Mouse (Mus musculus): ENCODE results near the gene Gm45062.

The Gm45062 gene

GRCm38 (mm10) chr6:8617369-8617768 is 358.1 kb downstream of the Gm45062 start:
- in situ Hi-C loops (cut with MboI): no loop called here

GRCm38 (mm10) chr6:8619582-8620350 is 360.5 kb downstream of the Gm45062 start:
- in situ Hi-C loops (cut with MboI): no loop called here

GRCm38 (mm10) chr6:8623045-8623444 is 363.8 kb downstream of the Gm45062 start:
- in situ Hi-C loops (cut with MboI): no loop called here

- in situ Hi-C loops (cut with MboI): no loop called here
These were observed 369.0 kb downstream of the Gm45062 start for GRCm38 (mm10) chr6:8628226-8628625.

- in situ Hi-C loops (cut with MboI): no loop called here
These were observed 369.5 kb downstream of the Gm45062 start for GRCm38 (mm10) chr6:8628715-8629267.

- in situ Hi-C loops (cut with MboI): no loop called here
These were observed 371.3 kb downstream of the Gm45062 start for GRCm38 (mm10) chr6:8630531-8630930.

- in situ Hi-C loops (cut with MboI): no loop called here
These were observed 372.1 kb downstream of the Gm45062 start for GRCm38 (mm10) chr6:8631362-8631761.

GRCm38 (mm10) chr6:8631986-8632632 is 372.9 kb downstream of the Gm45062 start:
- in situ Hi-C loops (cut with MboI): no loop called here

GRCm38 (mm10) chr6:8632701-8633100 is 373.5 kb downstream of the Gm45062 start:
- in situ Hi-C loops (cut with MboI): no loop called here

GRCm38 (mm10) chr6:8638122-8638521 is 378.9 kb downstream of the Gm45062 start:
- in situ Hi-C loops (cut with MboI): no loop called here

GRCm38 (mm10) chr6:8638899-8639298 is 379.6 kb downstream of the Gm45062 start:
- in situ Hi-C loops (cut with MboI): no loop called here

- in situ Hi-C loops (cut with MboI): no loop called here
These were observed 380.3 kb downstream of the Gm45062 start for GRCm38 (mm10) chr6:8639526-8639925.

- in situ Hi-C loops (cut with MboI): no loop called here
These were observed 381.6 kb downstream of the Gm45062 start for GRCm38 (mm10) chr6:8640863-8641262.

- in situ Hi-C loops (cut with MboI): no loop called here
These were observed 385.5 kb downstream of the Gm45062 start for GRCm38 (mm10) chr6:8644703-8645102.

GRCm38 (mm10) chr6:8645708-8646107 is 386.5 kb downstream of the Gm45062 start:
- in situ Hi-C loops (cut with MboI): no loop called here

Measured in mature B cell (primary cell).